Mouse (Mus musculus): ENCODE data around the gene Serpine1. TPM values are rescaled to one million over a fixed set of nuclear protein-coding genes. Genes with fewer than 3 reads are reported as not detected.
"Not testable (repeated sequence)": the region's sequence is repeated elsewhere in the genome, so short reads cannot be mapped to it uniquely, and the experiment has no call there.

The Serpine1 gene
- 1 to 10 TPM; 4.9 to 5.5 TPM for total RNA-seq (2021)
- long read RNA-seq, experiment 1, result 0 reads
- long read RNA-seq, experiment 2, result 0 reads

DNA sequence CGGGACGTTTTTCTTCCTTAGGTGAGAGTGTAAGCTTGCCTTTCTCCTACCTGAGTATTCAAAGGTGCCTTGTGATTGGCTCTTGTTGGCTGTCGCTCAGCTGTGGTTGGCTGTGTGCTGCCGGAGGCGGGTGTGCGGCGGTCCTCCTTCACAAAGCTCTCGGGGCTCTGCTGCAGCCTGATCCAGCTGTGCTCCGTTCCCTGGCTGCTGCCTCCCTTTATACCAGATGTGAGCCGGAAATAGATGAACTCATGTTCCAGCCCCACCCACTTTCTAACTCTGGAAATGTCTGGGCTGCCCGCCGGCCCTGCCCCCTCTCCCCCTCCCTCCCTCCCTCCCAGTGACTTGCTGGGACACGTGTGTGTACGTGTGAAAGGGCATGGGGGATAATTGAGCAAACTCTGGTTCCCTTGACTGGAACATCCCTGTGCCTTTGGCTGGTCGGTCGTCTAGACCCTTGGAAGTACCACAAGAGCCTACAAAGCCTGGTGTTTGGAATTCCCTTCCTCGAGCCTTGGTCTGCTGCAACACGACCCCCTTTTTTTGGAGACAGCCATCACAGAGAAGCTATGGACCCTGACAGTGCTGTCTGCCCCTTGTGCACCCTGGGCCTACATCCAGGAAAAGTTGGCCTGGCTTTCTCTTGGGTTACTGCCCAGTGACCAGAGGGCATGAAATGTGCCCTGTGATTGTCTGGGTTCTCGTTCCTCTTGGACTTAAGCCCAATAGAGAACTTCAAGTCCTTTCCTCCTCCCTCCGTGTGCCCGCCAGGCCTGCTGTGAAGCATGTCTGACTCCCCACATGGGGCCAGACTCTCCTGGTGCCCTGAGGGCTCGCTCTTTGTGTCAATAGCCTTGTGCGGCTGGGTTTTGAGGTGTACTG, at the start of gene Serpine1:
Gene Serpine1 (minus strand): TSS at position 190 of the 882 bp plus-strand sequence.
- DNase-seq (ENCODE audit: low spot score), result peak; percentile 87

GRCm38 (mm10) chr5:137121280-137121679, 49.2 kb upstream of the Serpine1 start:
- no peak for DNase-seq (ENCODE audit: low spot score)

- DNase-seq (ENCODE audit: low spot score), result no peak
Observed at GRCm38 (mm10) chr5:137118878-137119277, 46.8 kb upstream of the Serpine1 start.

GRCm38 (mm10) chr5:137117994-137118393, 45.9 kb upstream of the Serpine1 start:
- not testable (repeated sequence) for DNase-seq (ENCODE audit: low spot score)

DNA sequence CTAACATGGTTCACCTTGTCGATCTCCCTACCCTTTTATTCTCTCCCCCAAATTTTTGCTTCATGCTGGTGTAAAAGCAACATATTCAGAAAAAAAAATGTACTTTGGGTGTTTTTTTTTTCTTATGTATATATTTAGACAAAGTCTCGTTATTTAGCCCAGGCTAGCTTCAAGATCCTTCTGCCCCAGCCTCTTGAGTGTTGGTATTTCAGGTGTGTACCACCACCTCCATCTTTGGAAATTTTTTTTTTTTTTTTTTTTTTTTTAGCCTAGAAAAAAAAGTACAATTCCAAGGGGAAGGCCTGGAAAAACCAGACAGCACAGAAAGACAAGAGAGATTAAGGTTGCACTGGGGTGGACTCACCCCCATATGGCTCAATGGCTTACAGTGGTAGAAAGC, 44.9 kb upstream of the Serpine1 start:
- DNase-seq (ENCODE audit: low spot score), result no peak

GRCm38 (mm10) chr5:137115866-137116847, 44.1 kb upstream of the Serpine1 start, which contains the start of gene Trim56:
Gene Trim56, minus strand, starts transcription at chr5:137116209.
- peak; percentile 80 for DNase-seq (ENCODE audit: low spot score)

DNA sequence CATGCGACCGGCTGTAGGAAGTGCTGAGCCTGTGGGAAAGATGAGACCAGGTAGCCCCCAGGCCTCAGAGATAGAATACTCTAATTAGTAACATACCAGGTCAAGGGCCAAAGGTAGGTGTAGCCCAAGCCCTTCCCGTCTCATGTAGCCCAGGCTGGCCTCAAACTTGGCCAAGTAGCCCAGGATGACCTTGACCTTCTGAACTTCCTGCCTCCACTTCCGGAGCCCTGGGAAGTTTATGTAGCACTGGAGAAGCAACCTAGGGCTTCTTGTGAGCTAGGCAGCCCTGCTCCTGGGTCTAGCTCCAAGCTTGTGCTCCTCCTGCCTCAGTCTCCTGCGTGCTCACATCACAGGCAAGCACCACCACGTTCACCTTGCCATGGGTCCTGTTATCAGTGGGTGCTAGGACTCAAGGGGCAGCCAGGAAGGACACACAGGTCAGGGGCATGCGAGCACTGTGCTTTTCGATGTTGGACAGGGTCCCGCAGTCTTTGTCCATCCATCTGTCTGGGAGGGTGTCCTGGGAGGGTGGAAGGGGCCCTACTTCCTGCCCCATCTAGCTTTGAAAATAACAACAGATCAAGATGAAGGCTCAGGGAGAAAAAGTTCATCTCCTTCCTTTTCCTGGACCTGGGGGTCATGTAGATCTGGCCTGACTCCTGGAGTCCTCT, 43.0 kb upstream of the Serpine1 start:
- no peak for DNase-seq (ENCODE audit: low spot score)

DNA sequence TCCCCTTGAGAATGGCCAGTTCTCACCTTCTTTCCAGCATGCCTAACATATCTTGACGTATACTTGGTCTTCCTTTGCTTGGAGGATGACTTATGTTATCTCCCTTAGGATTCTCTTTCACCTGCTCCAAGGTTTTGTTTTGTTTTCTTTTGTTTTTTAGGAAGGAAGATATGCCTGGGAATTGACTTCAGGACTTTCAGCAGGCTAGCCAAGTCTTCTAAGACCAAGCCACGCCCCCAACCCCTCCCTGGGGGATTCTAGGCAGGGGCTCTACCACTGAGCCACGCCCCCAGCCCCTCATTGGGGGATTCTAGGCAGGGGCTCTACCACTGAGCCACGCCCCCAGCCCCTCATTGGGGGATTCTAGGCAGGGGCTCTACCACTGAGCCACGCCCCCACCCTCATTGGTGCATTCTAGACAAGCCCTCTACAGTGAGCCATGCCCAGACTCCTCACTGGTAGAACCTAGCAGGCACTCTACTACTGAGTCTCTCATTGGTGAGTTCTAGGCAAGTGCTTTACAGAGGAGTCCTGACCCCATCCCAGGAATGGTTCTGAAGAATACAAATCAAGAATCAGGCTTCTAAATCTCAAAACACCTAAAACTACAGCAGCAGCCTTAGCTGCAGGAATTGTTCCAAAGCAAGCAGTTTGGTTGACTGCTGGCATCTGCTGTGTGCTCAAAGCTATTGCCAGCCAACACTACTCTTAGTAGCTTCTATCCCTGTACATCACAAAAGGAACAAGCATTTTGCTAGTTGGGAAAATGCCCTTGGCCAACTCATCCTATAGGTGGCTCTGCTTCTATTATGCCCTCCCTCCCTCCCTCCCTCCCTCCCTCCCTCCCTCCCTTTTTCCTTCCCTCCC, 39.7 kb upstream of the Serpine1 start:
- DNase-seq (ENCODE audit: low spot score), result no peak

GRCm38 (mm10) chr5:137110863-137111262, 38.8 kb upstream of the Serpine1 start:
- DNase-seq (ENCODE audit: low spot score), result no peak

GRCm38 (mm10) chr5:137109941-137110593, 38.0 kb upstream of the Serpine1 start:
- DNase-seq (ENCODE audit: low spot score), result no peak

DNA sequence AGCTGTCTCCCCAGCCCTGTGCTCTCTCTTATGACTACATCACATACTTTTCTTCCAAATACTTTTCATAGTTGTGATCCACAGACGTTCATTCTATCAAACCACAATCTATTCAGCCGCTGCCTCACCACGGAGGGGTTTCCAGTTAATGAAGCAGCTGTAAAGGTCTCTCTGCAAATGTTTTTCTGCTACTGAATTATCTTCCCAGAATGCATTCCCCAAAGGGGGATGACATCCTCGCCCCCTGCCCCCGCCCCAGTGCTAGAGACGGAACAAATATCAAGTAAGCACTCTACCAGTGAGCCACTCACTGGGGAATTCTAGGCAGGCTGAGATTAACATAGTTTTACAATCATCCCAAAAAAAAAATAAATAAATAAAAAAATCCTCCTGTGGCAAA, 36.0 kb upstream of the Serpine1 start:
- DNase-seq (ENCODE audit: low spot score), result no peak

DNA sequence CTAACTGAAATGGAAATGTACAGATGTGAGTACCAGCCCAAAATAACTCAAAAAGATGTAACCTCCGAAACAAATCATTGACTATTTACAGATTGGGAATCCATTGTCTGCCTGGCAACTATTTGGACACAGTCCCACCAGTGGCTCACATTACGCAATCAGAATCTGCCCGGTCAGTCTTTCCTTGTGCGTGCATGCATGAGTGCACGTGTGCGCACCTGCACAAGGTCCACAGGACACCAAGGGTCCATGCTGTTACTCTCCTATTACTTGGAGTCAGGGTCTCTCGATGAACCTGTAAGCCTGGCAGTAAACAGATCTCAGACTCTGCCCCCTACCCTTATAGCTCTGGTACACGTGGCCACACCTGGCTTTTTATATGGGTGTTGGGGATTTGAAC, 35.6 kb upstream of the Serpine1 start:
- DNase-seq (ENCODE audit: low spot score), result no peak

GRCm38 (mm10) chr5:137107024-137107423, 35.0 kb upstream of the Serpine1 start:
- DNase-seq (ENCODE audit: low spot score), result peak; percentile 86

GRCm38 (mm10) chr5:137106434-137106833, 34.4 kb upstream of the Serpine1 start:
- DNase-seq (ENCODE audit: low spot score), result peak; percentile 33

GRCm38 (mm10) chr5:137103969-137104368, 31.9 kb upstream of the Serpine1 start:
- no peak for DNase-seq (ENCODE audit: low spot score)

- peak; percentile 74 for DNase-seq (ENCODE audit: low spot score)
Observed at GRCm38 (mm10) chr5:137102575-137103522, 30.8 kb upstream of the Serpine1 start.

DNA sequence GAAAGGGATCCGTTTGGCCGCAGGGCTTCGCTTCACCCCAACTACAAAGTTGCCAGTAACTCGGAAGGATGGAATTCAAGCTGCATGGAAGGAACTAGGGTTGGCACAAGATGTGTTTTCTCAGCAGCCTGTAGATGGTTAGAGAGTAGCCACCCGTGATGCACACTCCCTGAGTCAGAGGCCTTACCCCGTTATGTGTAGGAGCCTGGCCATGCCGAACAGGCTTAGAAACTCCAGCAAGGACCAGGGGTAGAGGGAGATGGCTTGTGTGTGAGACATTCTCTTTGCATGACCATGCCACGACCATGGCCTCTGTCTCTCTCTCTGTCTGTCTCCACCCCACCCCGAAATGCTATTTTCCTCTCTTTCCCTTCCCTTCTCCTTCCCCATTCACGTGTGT, 30.0 kb upstream of the Serpine1 start:
- DNase-seq (ENCODE audit: low spot score), result no peak

DNA sequence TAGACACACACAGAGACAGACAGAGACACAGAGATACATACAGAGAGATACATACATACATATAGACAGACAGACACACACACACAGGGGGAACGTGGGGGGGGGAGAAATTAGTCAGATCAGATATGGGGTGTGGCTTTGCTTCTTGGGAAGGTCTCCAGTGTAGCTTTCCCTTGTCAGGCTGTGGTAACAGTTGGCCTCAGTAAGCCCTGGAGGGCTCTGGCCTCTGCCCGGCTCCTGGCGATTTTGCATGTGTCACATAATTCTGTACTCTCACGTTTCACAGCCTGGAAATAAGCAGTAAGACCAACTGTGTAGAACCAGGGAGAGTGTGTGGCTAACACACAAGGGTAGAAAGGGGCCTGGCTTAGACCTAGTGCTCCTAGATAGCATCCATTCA, 28.6 kb upstream of the Serpine1 start:
- DNase-seq (ENCODE audit: low spot score), result no peak

DNA sequence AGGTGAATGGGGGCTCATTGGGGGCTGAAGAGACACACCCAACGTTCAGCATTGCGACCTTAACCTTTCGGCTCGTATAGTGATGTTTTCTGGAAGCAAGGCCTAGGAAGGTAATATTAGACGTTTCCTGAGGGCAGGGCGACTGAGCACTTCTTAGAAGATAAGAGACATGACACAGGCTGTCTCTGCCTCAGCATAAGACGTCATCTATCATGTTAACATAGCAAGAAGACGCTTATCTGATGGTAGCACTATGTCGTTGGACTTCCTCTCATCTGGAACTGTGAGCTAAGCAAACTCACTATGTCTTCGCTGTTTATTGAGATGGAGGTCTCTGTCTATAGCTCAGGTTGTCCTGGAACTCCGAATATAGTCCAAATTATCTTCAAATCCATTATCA, 26.4 kb upstream of the Serpine1 start:
- DNase-seq (ENCODE audit: low spot score), result no peak

Measured in gastrocnemius, adult 18-20 months (tissue).